Mouse (Mus musculus) ES-Bruce4 (cell line): ENCODE measurements around the gene Mink1. TPM values are rescaled to one million over a fixed set of nuclear protein-coding genes. Genes with fewer than 3 reads are reported as not detected.

Experiments
- H3K27ac ChIP-seq: 2 replicates; pipeline ENCODE4 v1.5.1; 2012; ENCODE audit warnings: low read length, inconsistent platforms; ENCODE audit not compliant: insufficient read depth
- H3K27me3 ChIP-seq: 2 replicates; pipeline ENCODE4 v1.6.1; 2012; ENCODE audit warnings: mild to moderate bottlenecking, low read length, inconsistent platforms; ENCODE audit not compliant: control insufficient read depth, poor library complexity, insufficient read depth, severe bottlenecking
- H3K36me3 ChIP-seq: 2 replicates; pipeline ENCODE4 v1.6.1; 2012; ENCODE audit warnings: inconsistent platforms, mild to moderate bottlenecking, low read length, moderate library complexity; ENCODE audit not compliant: control insufficient read depth, poor library complexity, insufficient read depth, severe bottlenecking
- H3K4me1 ChIP-seq: one replicate; pipeline ENCODE4 v1.8.1; 2011; ENCODE audit warnings: low read length; ENCODE audit not compliant: control insufficient read depth, insufficient read depth
- H3K4me3 ChIP-seq: 2 replicates; pipeline ENCODE4 v1.5.1; 2011; ENCODE audit warnings: low read depth, mild to moderate bottlenecking, low read length
- H3K9ac ChIP-seq: 2 replicates; pipeline ENCODE4 v1.6.1; 2012; ENCODE audit warnings: low read depth, mild to moderate bottlenecking, inconsistent platforms; ENCODE audit not compliant: poor library complexity, severe bottlenecking
- H3K9me3 ChIP-seq: replicated peaks from 2 replicates; pipeline ENCODE4 v1.6.1; 2012; ENCODE audit warnings: mild to moderate bottlenecking, low read length, inconsistent platforms; ENCODE audit not compliant: control insufficient read depth, poor library complexity, insufficient read depth, severe bottlenecking
- CTCF ChIP-seq: IDR thresholded peaks from one replicate; pipeline ENCODE4 v1.8.1; 2011; ENCODE audit warnings: low read depth, low read length
- EP300 ChIP-seq: IDR thresholded peaks from 2 replicates; pipeline ENCODE4 v1.6.1; 2011; ENCODE audit warnings: low read depth, low read length; ENCODE audit not compliant: insufficient read depth
- POLR2A ChIP-seq: IDR thresholded peaks from one replicate; pipeline ENCODE4 v1.8.1; 2011; ENCODE audit warnings: low read length; ENCODE audit not compliant: insufficient read depth
- polyA plus RNA-seq: library from polyadenylated mRNA; stranded (reverse); fragments of >200 nt; gene quantifications from 2 replicates; pipeline ENCODE4 v1.2.4, GENCODE M21; 2011; ENCODE audit warnings: low read depth; ENCODE audit not compliant: missing spikeins, insufficient read depth, insufficient read length

The Mink1 gene
- polyA plus RNA-seq: 25.2 and 31.8 TPM in 2 replicates

DNA sequence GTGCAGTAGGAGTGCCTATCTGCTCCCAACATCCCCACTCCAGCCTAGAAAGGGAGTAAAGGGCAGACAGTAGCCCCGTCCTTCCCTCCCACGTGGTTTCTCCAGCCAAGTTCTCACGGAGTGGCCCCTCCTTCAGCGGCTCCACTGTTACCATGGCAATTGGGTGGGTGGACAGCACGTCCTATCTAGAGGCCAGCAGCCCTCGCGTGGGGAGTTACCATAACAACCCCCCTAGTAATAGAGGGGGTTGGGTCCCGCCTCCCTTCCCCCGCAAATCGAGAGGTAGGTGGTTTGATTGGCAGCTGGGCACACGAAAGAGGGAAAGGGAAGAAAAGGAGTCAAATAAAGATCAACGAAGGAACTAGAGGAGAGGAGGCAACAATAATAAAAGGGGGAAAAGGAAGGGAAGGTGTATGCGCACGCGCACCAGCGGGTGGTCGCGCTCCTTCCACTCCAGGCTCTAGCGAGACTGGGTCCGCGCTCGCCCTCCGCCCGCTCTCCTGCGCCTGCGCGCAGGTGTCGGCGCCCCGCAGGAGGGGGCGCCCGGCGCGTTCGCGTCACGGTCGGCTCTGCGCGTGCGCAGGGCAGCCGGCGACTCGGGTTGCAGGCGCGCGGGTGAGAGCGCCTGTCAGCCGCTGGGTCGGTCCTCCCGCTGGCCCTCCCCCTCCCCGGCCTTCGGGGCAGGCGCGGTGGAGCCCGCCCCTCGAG is at the start of gene Mink1:
Gene Mink1, plus strand, starts transcription at position 595 of the 708 bp plus-strand sequence.
- TF ChIP-seq CTCF: no peak
- 0 out of 2 replicates have a peak, but pooled peaks have one; percentile 23 for TF ChIP-seq EP300
- Histone ChIP-seq H3K36me3 (no peaks in the 10 kb centered on the region), H3K4me3 (peak within 1 kb of the TSS; percentile 96), H3K27me3 (no peaks in the 10 kb centered on the region), H3K27ac (peak within 1 kb of the TSS; percentile 22; the same call in 1 of the 2 replicates), H3K4me1 (no peaks in the 10 kb centered on the region), H3K9me3 (no peaks in the 10 kb centered on the region), H3K9ac (peak within 1 kb of the TSS; percentile 93)

DNA sequence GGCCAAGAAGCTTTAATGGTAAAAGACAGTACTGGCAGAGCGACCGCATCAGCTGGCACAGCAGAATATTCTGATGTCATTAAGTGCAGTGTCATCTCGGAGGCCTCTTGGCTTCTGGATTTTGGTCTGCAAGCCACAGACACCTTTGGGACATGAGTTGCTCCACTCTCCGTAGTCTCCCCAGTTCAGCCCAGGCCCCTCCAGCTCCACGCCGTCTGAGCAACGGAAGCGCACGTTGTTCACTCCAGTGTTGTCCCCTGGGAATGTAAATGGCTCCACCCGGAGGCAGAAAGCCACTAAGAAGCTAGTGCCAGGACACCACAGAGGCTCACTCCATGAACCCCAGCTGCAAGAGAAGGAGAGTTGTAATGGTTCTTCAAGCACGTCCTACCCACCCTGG is 49.2 kb upstream of the Mink1 start:
- H3K36me3 ChIP-seq: no peaks in the 10 kb centered on the region
- no peaks in the 10 kb centered on the region for H3K9me3 ChIP-seq
- no peak overlapping the region for H3K4me3 ChIP-seq
- H3K4me1 ChIP-seq: peaks cover 2% of the 10 kb centered on the region
- H3K27ac ChIP-seq: no peak overlapping the region
- H3K27me3 ChIP-seq: no peaks in the 10 kb centered on the region
- no peak overlapping the region for H3K9ac ChIP-seq
- TF ChIP-seq EP300 (no peak), POLR2A (no peak), CTCF (no peak)

DNA sequence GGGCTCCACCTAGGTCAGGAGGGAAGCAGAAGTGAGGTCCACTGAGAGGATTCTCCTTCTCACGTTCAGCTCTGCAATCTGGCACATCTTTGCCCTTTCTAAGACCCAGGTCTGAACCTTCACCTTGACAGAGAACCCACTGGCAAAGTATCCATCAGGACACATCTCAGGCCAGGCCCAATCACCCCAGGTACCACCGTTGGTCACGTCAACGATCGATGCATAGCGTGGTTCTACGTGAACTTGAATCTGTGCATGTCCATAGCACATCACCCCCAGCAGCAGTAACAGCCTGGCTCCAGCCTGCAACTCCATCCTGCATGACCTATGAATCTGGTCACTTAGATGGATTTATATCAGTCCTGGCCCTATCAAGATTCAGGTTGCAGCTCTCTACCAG is 48.4 kb upstream of the Mink1 start, which contains the start of gene Vmo1:
Gene Vmo1, minus strand, starts transcription at position 329 of the 400 bp plus-strand sequence.
- Histone ChIP-seq H3K36me3 (no peaks in the 10 kb centered on the region), H3K27me3 (no peaks in the 10 kb centered on the region), H3K9me3 (no peaks in the 10 kb centered on the region), H3K9ac (no peak within 1 kb of the TSS), H3K27ac (no peak within 1 kb of the TSS), H3K4me1 (peaks cover 2% of the 10 kb centered on the region), H3K4me3 (no peak within 1 kb of the TSS)
- TF ChIP-seq POLR2A (no peak), CTCF (no peak), EP300 (no peak)

DNA sequence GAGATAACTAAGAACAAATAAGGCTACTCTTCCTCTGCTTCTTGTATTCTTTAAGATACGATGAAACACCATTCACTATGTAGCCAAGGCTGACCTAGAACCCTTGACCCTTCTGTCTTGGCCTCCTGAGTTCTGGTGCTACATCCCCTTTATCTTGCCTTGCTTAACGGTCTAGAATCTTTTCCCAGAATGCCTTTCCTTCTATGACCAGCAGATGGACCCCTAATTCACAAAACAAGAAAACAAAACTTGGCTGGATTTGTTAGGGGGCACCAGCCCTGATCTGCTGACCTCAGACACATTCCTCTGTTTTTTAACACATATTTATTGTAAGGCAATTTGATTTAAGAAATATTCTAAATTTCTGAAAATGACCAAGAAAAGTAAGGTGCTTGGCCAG is 46.3 kb upstream of the Mink1 start:
- H3K27ac ChIP-seq: no peak overlapping the region
- no peak overlapping the region for H3K4me3 ChIP-seq
- no peaks in the 10 kb centered on the region for H3K27me3 ChIP-seq
- peaks cover 2% of the 10 kb centered on the region for H3K4me1 ChIP-seq
- TF ChIP-seq CTCF (no peak), POLR2A (no peak), EP300 (no peak)
- no peaks in the 10 kb centered on the region for H3K36me3 ChIP-seq
- no peak overlapping the region for H3K9ac ChIP-seq
- H3K9me3 ChIP-seq: no peaks in the 10 kb centered on the region

- Histone ChIP-seq H3K27ac (no peak overlapping the region), H3K27me3 (no peaks in the 10 kb centered on the region), H3K9me3 (no peaks in the 10 kb centered on the region), H3K4me3 (no peak overlapping the region), H3K36me3 (no peaks in the 10 kb centered on the region), H3K4me1 (peaks cover 2% of the 10 kb centered on the region), H3K9ac (no peak overlapping the region)
- TF ChIP-seq CTCF (no peak), POLR2A (no peak), EP300 (no peak)
Observed at GRCm38 (mm10) chr11:70518436-70518835, 44.2 kb upstream of the Mink1 start.

GRCm38 (mm10) chr11:70518923-70519322 is 43.8 kb upstream of the Mink1 start, which contains the start of gene Gltpd2:
Gene Gltpd2, plus strand, starts transcription at chr11:70519196.
- Histone ChIP-seq H3K4me1 (peaks cover 2% of the 10 kb centered on the region), H3K36me3 (no peaks in the 10 kb centered on the region), H3K27ac (no peak within 1 kb of the TSS), H3K9ac (peak within 1 kb of the TSS; percentile 71), H3K4me3 (peak within 1 kb of the TSS; percentile 56), H3K27me3 (no peaks in the 10 kb centered on the region), H3K9me3 (no peaks in the 10 kb centered on the region)
- TF ChIP-seq CTCF (no peak), POLR2A (no peak), EP300 (no peak)
